Mouse (Mus musculus): ENCODE data around the gene Atp5h.

Gene Atp5h

GRCm38 (mm10) chr11:115437571-115438122 is 17.9 kb upstream of the Atp5h start:
- peak; percentile 68 for DNase-seq (ENCODE audit: low read depth, low spot score)

GRCm38 (mm10) chr11:115435596-115436337 is 16.0 kb upstream of the Atp5h start:
- DNase-seq (ENCODE audit: low read depth, low spot score) = peak; percentile 85

GRCm38 (mm10) chr11:115433342-115433741 is 13.6 kb upstream of the Atp5h start:
- no peak for DNase-seq (ENCODE audit: low read depth, low spot score)

- DNase-seq (ENCODE audit: low read depth, low spot score) = no peak
These were observed 13.1 kb upstream of the Atp5h start for GRCm38 (mm10) chr11:115432814-115433213.

GRCm38 (mm10) chr11:115430561-115430960 is 10.8 kb upstream of the Atp5h start:
- no peak for DNase-seq (ENCODE audit: low read depth, low spot score)

- peak; percentile 80 for DNase-seq (ENCODE audit: low read depth, low spot score)
These were observed 9.5 kb upstream of the Atp5h start for GRCm38 (mm10) chr11:115429307-115429706.

GRCm38 (mm10) chr11:115427482-115428331 is 7.9 kb upstream of the Atp5h start:
- DNase-seq (ENCODE audit: low read depth, low spot score) = peak; percentile 92

- no peak for DNase-seq (ENCODE audit: low read depth, low spot score)
These were observed 5.9 kb upstream of the Atp5h start for GRCm38 (mm10) chr11:115425671-115426070.

GRCm38 (mm10) chr11:115424666-115425065 is 4.9 kb upstream of the Atp5h start:
- no peak for DNase-seq (ENCODE audit: low read depth, low spot score)

- DNase-seq (ENCODE audit: low read depth, low spot score) = no peak
These were observed 3.3 kb upstream of the Atp5h start for GRCm38 (mm10) chr11:115423091-115423490.

- no peak for DNase-seq (ENCODE audit: low read depth, low spot score)
These were observed 2.2 kb upstream of the Atp5h start for GRCm38 (mm10) chr11:115421972-115422371.

GRCm38 (mm10) chr11:115421328-115421727 is 1.6 kb upstream of the Atp5h start:
- peak; percentile 63 for DNase-seq (ENCODE audit: low read depth, low spot score)

- DNase-seq (ENCODE audit: low read depth, low spot score) = peak; percentile 56
These were observed 801 bp upstream of the Atp5h start for GRCm38 (mm10) chr11:115420336-115421190.

- peak; percentile 63 for DNase-seq (ENCODE audit: low read depth, low spot score)
These were observed 10.2 kb downstream of the Atp5h start for GRCm38 (mm10) chr11:115409556-115409955.

- DNase-seq (ENCODE audit: low read depth, low spot score) = no peak
These were observed 11.4 kb downstream of the Atp5h start for GRCm38 (mm10) chr11:115408266-115408920.

- no peak for DNase-seq (ENCODE audit: low read depth, low spot score)
These were observed 12.8 kb downstream of the Atp5h start for GRCm38 (mm10) chr11:115406858-115407401.

- DNase-seq (ENCODE audit: low read depth, low spot score) = no peak
These were observed 14.0 kb downstream of the Atp5h start for GRCm38 (mm10) chr11:115405723-115406122.

- DNase-seq (ENCODE audit: low read depth, low spot score) = peak; percentile 96
These were observed 16.2 kb downstream of the Atp5h start, which contains the start of gene Mrpl58 for GRCm38 (mm10) chr11:115403338-115404124. Gene Mrpl58, plus strand, starts transcription at chr11:115403752.

GRCm38 (mm10) chr11:115400630-115401391 is 19.0 kb downstream of the Atp5h start:
- DNase-seq (ENCODE audit: low read depth, low spot score) = peak; percentile 94

All from brain, adult 2 months (tissue).